Mouse (Mus musculus) forebrain, embryonic 11.5 days (tissue): Measurements from ENCODE around the gene Sox1. TPM values are rescaled to one million over a fixed set of nuclear protein-coding genes. Genes with fewer than 3 reads are reported as not detected.

Source experiments
- ATAC-seq: fragments of 200-750 bp; cut with Nextera tagmentation; replicated peaks from 2 replicates; pipeline ENCODE4 v1.8.0; 2017; ENCODE audit warnings: moderate TSS enrichment; ENCODE audit not compliant: low FRiP score
- DNase-seq: peaks from one replicate; pipeline ENCODE4 v3.0.0-alpha.2; 2017; ENCODE audit warnings: low spot score
- H3K27ac ChIP-seq: fragments of 300-500 bp; sonication (generic); 2 replicates; pipeline ENCODE4 v1.5.1; 2014; ENCODE audit warnings: low read depth, low read length
- H3K27me3 ChIP-seq: fragments of 300-500 bp; sonication (generic); 2 replicates; pipeline ENCODE4 v1.6.1; 2014; ENCODE audit warnings: mild to moderate bottlenecking, low read length, mixed read lengths; ENCODE audit not compliant: control insufficient read depth, insufficient read depth
- H3K36me3 ChIP-seq: fragments of 300-500 bp; sonication (generic); 2 replicates; pipeline ENCODE4 v1.6.1; 2014; ENCODE audit warnings: mild to moderate bottlenecking, low read length, moderate library complexity, mixed read lengths; ENCODE audit not compliant: control insufficient read depth, insufficient read depth
- H3K4me1 ChIP-seq: fragments of 300-500 bp; sonication (generic); replicated peaks from 2 replicates; pipeline ENCODE4 v1.6.1; 2014; ENCODE audit warnings: low read length, mixed read lengths; ENCODE audit not compliant: control insufficient read depth, insufficient read depth
- H3K4me2 ChIP-seq: fragments of 300-500 bp; sonication (generic); 2 replicates; pipeline ENCODE4 v1.6.1; 2014; ENCODE audit warnings: low read depth, mild to moderate bottlenecking, low read length, moderate library complexity, mixed read lengths; ENCODE audit not compliant: severe bottlenecking
- H3K4me3 ChIP-seq: fragments of 300-500 bp; sonication (generic); 2 replicates; pipeline ENCODE4 v1.5.1; 2014; ENCODE audit warnings: low read depth, low read length
- H3K9ac ChIP-seq: fragments of 300-500 bp; sonication (generic); 2 replicates; pipeline ENCODE4 v1.6.1; 2014; ENCODE audit warnings: low read length
- H3K9me3 ChIP-seq: fragments of 300-500 bp; sonication (generic); 2 replicates; pipeline ENCODE4 v1.6.1; 2016; ENCODE audit warnings: low read length, mixed read lengths; ENCODE audit not compliant: control insufficient read depth
- WGBS: fragments of 180-500 bp; shearing (Covaris S2); extraction: QIAGEN DNeasy Blood & Tissue Kit; methylation state at CpG from one replicate; pipeline ENCODE4 v1.1.7; 2014; 5-methylcytosine and 5-hydroxymethylcytosine counted together
- polyA plus RNA-seq: library from polyadenylated mRNA; unstranded; fragments of >200 nt; fragmentation: Nextera tagmentation; extraction: Ambion mirVana; gene quantifications from 2 replicates; pipeline ENCODE4 v1.2.1, GENCODE M21; 2014

The Sox1 gene
- polyA plus RNA-seq, 1 experiment from 2014 or later = 11.3 TPM

DNA sequence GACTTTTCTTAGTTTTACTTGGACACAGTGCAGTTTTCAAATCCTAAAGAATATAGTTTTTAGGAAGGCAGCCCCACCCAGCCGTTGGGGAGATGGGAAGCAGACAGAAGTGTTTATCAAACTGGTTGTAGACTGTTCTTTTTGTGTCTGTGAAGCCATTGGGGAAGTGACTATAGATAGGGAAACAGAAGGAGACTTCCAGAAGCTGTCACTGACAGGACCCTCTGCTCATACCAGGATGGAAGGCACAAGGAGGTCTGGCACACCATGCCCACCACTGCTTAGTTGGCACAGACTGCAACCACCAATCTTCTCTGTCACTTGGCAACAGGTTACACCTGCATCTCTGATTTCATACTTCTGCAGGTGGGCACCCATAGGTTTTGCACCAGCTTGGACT lies 2.3 kb upstream of the Sox1 start:
- H3K4me1 ChIP-seq = peaks cover 19% of the 10 kb centered on the region
- no peak for DNase-seq
- no peaks in the 10 kb centered on the region for H3K9me3 ChIP-seq
- H3K4me3 ChIP-seq = no peak overlapping the region
- 28% methylated on average over 1 of the region's 1 CpGs for WGBS
- no peak overlapping the region for H3K27ac ChIP-seq
- no peaks in the 10 kb centered on the region for H3K36me3 ChIP-seq
- H3K27me3 ChIP-seq = peaks cover 42% of the 10 kb centered on the region
- no peak for ATAC-seq
- no peak overlapping the region for H3K9ac ChIP-seq
- no peak overlapping the region for H3K4me2 ChIP-seq

DNA sequence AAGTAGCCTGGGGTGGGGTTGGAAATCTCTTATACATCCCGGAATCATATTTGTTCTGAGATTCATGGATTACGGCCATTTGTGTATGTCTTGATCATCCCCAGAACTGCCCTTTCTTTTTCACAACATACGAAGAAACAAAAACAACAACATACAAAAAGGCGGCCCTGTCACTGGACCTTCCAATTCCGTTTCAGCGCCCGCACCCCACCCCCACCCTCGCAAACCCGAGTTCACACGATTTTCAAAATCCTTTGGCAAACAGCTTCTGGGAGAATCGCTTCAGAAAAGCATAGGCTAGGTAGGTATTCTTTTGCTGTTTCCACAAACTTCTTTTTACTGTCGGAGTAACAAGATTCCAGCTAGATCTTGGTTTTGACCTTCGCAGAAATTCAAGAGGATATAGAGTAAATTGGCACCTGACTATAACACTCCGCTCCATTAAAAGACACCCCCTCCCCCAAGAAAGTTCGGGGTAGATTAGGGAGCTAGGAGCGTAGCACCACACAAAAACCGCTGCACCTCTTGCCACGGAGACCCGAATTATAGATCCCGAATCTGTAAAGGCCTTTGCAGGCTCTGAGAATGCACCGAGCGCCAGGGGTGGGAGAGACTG lies 602 bp upstream of the Sox1 start:
- H3K36me3 ChIP-seq = no peaks in the 10 kb centered on the region
- H3K4me1 ChIP-seq = peaks cover 22% of the 10 kb centered on the region
- peak overlapping the region; percentile 66 for H3K9ac ChIP-seq
- DNase-seq (peak; percentile 56), ATAC-seq (no peak)
- peak overlapping the region; percentile 71 for H3K4me2 ChIP-seq
- H3K27me3 ChIP-seq = peaks cover 29% of the 10 kb centered on the region
- peak overlapping the region; percentile 99 for H3K27ac ChIP-seq
- WGBS = under 1% methylated on average over 22 of the region's 22 CpGs
- H3K4me3 ChIP-seq = peak overlapping the region; percentile 94
- no peaks in the 10 kb centered on the region for H3K9me3 ChIP-seq

DNA sequence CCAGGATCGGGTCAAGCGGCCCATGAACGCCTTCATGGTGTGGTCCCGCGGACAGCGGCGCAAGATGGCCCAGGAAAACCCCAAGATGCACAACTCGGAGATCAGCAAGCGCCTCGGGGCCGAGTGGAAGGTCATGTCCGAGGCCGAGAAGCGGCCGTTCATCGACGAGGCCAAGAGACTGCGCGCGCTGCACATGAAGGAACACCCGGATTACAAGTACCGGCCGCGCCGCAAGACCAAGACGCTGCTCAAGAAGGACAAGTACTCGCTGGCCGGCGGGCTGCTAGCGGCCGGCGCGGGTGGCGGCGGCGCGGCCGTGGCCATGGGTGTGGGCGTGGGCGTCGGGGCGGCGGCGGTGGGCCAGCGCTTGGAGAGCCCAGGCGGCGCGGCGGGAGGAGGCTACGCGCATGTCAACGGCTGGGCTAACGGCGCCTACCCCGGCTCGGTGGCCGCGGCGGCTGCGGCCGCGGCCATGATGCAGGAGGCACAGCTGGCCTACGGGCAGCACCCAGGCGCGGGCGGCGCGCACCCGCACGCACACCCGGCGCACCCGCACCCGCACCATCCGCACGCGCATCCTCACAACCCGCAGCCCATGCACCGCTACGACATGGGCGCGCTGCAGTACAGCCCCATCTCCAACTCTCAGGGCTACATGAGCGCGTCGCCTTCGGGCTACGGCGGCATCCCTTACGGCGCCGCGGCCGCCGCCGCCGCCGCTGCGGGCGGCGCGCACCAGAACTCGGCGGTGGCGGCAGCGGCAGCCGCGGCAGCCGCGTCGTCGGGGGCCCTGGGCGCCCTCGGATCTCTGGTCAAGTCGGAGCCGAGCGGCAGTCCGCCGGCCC lies 1.6 kb downstream of the Sox1 start:
- WGBS = under 1% methylated on average over 98 of the region's 118 CpGs
- H3K4me3 ChIP-seq = peak overlapping the region; percentile 94
- H3K27me3 ChIP-seq = peaks cover 19% of the 10 kb centered on the region
- H3K27ac ChIP-seq = peak overlapping the region; percentile 99
- no peaks in the 10 kb centered on the region for H3K9me3 ChIP-seq
- peaks cover 14% of the 10 kb centered on the region for H3K4me1 ChIP-seq
- no peaks in the 10 kb centered on the region for H3K36me3 ChIP-seq
- peak overlapping the region; percentile 98 for H3K9ac ChIP-seq
- peak overlapping the region; percentile 71 for H3K4me2 ChIP-seq
- ATAC-seq (no peak), DNase-seq (peak; percentile 82)

DNA sequence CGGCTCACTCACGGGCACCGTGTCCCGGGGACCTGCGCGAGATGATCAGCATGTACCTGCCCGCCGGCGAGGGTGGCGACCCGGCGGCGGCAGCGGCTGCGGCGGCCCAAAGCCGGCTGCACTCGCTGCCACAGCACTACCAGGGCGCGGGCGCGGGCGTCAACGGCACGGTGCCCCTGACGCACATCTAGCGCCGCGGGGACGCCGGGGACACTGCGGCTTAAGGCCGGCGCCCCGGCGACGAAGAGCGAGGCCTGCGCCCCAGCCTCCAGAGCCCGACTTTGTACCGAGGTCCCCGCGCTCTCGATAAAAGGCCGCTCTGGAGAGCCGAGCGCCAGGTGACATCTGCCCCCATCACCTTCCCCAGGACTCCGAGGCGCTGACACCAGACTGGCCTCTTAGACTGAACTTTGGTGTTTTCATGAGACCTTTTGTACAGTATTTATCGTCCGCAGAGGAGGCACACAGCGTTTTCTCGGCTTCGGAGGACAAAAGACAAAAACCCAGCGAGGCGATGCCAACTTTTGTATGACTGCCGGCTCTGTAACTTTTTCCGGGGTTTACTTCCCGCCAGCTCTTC lies 2.3 kb downstream of the Sox1 start:
- peaks cover 13% of the 10 kb centered on the region for H3K27me3 ChIP-seq
- under 1% methylated on average over 59 of the region's 59 CpGs for WGBS
- H3K4me1 ChIP-seq = peaks cover 20% of the 10 kb centered on the region

DNA sequence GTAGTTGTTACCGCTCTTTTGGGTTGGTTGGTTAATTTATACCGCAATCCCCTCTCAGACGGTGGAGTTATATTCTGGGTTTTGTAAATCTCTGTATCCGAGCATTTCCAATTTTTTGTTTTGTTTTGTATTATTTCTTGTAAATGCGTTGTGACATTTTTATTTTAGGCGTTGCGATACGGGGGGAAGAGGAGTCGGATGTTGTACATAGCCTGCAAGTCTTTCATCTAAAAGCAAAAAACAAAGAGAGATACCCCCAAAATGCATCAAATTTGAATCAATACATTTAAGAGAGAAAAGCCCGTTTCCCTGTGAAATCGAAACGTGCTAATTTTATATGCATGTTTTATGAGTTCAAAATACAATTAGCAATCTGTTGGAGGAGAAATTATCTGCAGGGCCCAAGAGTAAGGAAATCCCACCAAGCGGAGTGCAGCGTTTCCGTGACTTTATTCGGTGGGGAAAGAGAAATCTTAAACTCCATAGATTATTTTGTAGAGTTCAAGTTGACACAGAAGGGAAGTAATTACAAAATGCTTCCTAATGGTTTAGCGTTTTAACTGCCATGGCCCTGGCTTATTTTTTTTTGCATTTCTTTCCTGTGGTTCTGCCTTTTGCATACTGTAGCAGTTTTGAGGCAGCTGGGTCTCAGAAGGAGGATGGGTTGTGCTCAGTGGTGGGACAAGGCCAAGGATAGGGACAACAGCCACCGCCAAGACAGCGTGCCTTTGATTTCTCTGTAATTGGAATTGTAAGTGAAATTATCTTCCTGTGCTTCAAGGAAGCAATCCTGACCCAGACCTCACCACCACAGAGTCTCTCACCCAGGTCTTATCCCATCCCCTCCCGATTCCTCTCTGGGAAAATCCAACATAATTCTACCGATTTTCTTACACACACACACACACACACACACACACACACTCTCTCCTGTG lies 3.2 kb downstream of the Sox1 start:
- Histone ChIP-seq H3K9ac (peak overlapping the region; percentile 98), H3K4me3 (peak overlapping the region; percentile 94), H3K4me2 (peak overlapping the region; percentile 71), H3K36me3 (no peaks in the 10 kb centered on the region), H3K9me3 (no peaks in the 10 kb centered on the region), H3K27me3 (peaks cover 7% of the 10 kb centered on the region), H3K27ac (peak overlapping the region; percentile 99), H3K4me1 (peaks cover 24% of the 10 kb centered on the region)
- DNase-seq (peak; percentile 72), ATAC-seq (no peak)
- WGBS = 2% methylated on average over 21 of the region's 21 CpGs

More for the DNA sequence above, 2.3 kb downstream of the Sox1 start:
- Histone ChIP-seq H3K27ac (peak overlapping the region; percentile 99), H3K36me3 (no peaks in the 10 kb centered on the region), H3K9me3 (no peaks in the 10 kb centered on the region), H3K4me3 (peak overlapping the region; percentile 94), H3K9ac (peak overlapping the region; percentile 98), H3K4me2 (peak overlapping the region; percentile 71)
- DNase-seq (peak; percentile 75), ATAC-seq (no peak)

DNA sequence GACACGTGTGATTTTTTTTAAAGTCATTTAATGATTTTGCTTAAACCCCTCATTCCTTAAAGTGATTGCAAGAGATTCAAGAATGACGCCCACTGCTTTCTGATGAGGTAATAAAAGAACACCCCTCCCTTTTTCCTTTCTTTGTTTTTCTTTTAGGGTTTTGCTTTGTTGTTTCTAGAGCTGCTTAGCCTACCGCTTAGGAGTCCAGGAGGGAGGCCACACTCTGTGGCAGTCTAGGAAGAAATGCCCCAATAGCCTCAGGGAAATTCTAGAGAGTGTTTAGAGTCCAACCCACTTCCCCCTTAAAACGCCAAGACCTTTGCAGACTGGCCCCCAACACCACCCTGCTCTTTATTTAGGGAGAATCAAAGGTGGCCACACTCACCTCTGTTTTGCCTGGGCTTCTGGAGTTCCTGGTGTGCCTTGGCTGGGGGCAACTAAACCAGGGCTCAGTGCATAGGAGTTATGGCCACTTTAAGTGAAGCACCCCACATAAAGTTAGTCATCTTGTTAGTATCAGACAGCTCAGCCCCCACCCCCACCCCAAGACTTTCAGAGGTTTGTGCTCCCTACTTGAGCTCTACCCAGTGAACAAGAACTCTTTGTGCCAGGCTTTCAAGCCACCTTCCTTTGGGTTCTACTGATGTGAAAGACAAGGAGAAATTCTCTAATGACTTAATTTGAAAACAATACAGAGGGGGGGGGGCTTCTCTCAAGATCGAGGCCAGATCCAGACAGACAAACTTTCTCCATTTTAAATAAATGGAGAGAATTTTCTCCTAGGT lies 4.5 kb downstream of the Sox1 start:
- WGBS = 1% methylated on average over 5 of the region's 5 CpGs
- peaks cover 9% of the 10 kb centered on the region for H3K27me3 ChIP-seq
- H3K36me3 ChIP-seq = no peaks in the 10 kb centered on the region
- no peaks in the 10 kb centered on the region for H3K9me3 ChIP-seq
- H3K27ac ChIP-seq = peak overlapping the region; percentile 97
- peaks cover 30% of the 10 kb centered on the region for H3K4me1 ChIP-seq
- peak overlapping the region; percentile 88 for H3K9ac ChIP-seq
- ATAC-seq = no peak
- peak overlapping the region; percentile 91 for H3K4me2 ChIP-seq
- DNase-seq = peak; percentile 68
- peak overlapping the region; percentile 94 for H3K4me3 ChIP-seq

DNA sequence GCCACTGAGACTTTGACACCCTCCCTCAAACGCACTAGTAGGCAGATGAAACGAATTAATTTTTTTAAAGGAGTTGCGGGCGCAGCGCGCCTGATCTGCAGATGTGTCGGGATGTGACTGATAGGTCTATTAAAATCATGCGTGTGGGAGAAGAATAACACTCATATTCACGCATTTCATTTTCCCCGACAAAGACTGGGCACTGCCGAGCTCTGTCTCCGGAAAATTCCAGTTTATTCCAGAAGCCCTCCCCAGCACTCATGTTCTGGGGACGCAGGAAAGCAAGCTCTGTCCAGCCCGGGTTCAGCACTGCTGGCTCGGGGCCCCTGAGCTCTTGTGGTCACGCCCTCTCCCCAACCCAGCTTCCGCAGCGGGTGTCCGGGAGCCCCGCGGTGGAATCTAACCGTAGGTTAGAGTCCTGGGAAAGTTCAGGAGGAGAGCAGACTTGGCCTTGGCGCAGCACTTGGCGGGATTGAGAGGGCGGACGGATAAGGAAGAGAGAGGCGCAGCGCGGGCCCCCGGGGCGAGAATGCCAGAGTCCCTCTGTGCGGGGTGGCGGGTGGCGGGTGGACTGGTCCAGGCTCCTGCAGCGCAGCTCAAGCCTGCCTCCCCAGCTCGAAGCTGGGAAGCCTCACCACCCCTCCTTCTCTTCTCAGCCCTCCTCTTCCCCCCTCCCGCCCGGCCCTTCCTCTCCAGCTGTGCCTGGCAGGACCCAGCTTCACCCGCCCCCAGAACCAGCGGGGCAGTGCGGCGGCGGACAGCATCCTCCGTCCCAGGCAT lies 5.7 kb downstream of the Sox1 start:
- under 1% methylated on average over 32 of the region's 44 CpGs for WGBS
- peak; percentile 85 for DNase-seq
- peak; percentile 67 for ATAC-seq
- Histone ChIP-seq H3K4me2 (peak overlapping the region; percentile 91), H3K4me3 (peak overlapping the region; percentile 94), H3K36me3 (no peaks in the 10 kb centered on the region), H3K4me1 (peaks cover 30% of the 10 kb centered on the region), H3K27ac (peak overlapping the region; percentile 97), H3K27me3 (peaks cover 6% of the 10 kb centered on the region), H3K9me3 (no peaks in the 10 kb centered on the region), H3K9ac (peak overlapping the region; percentile 88)
